Comparison of ENCODE assay signal across 32 mouse cellular contexts in the genomic region with DNA sequence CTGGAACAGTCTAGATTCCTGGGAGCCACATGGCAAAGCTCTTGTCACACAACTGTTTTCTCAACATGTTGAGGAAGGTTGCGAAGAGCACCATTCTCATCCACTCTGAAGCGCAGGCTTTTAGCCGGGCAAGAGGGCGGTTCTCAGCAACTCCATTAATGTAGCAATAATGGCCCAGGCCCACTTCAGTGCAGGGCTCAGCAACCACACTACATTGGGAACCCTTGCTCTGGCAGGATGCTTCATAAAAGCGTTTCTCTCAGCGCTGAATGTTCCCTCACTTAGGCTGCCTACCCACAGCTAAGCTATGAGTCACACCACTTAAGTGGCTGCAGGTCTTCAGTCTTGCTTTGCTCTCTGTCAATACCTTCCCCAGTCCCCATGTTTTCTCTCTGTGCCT.
DNase-seq lines count a peak whose midpoint lies in the region; ATAC-seq and TF ChIP-seq lines count a peak whose summit lies in the region.
"Had no signal": no experiment of that assay in that cellular context is flagged by ENCODE, and none has a peak within 500 bp of the region (broad histone marks: within the 10 kb centered on the region; RNA-seq: fewer than 3 reads in every experiment).

No protein-coding gene starts in this region.

- H3K4me3 ChIP-seq in left cerebral cortex, adult 2 months = no peak overlapping the region
- H3K4me3 ChIP-seq: embryonic facial prominence, embryonic 13.5 days; erythroblast, embryonic 14.5 days; heart, embryonic 13.5 days; hindbrain, embryonic 10.5 days; hindbrain, embryonic 15.5 days; kidney, embryonic 15.5 days; limb, embryonic 12.5 days; liver, embryonic 15.5 days; midbrain, embryonic 15.5 days; neural tube, embryonic 15.5 days had no signal

- DNase-seq in frontal cortex, postnatal 36 days (ENCODE audit: low spot score in 2 of 2) = peak; percentile 44 to 50
- DNase-seq in frontal cortex, postnatal 25 days (ENCODE audit: low spot score in 2 of 2) = no peak
- DNase-seq in left cerebral cortex, adult 2 months (ENCODE audit: extremely low spot score in 1 of 2, low spot score in 2 of 2) = no peak
- no peak for DNase-seq in left cerebral cortex, postnatal 4 days
- DNase-seq in 3134 (ENCODE audit: extremely low read depth, insufficient read length, low spot score) = peak; percentile 5
- peak; percentile 88 for DNase-seq in brain, adult 2 months (ENCODE audit: low read depth, low spot score)
- DNase-seq: adrenal gland, postnatal 14 days; cerebellum, adult 18-20 months; cerebellum, postnatal 10 days; gastrocnemius, postnatal 25 days; heart, adult 18-20 months; heart, postnatal 10 days; kidney, adult 11 months; kidney, postnatal 25 days; right cerebral cortex, postnatal 4 days; thymus, adult 18-20 months; thymus, postnatal 25 days had no signal

- H3K27ac ChIP-seq in left cerebral cortex, adult 2 months = peak overlapping the region; percentile 68
- H3K27ac ChIP-seq: embryonic facial prominence, embryonic 13.5 days; heart, embryonic 13.5 days; hindbrain, embryonic 10.5 days; hindbrain, embryonic 15.5 days; kidney, embryonic 15.5 days; limb, embryonic 12.5 days; liver, embryonic 15.5 days; macrophage; midbrain, embryonic 15.5 days; neural tube, embryonic 15.5 days; stomach, postnatal 0 days had no signal

- no peak for TF ChIP-seq CTCF in left cerebral cortex, adult 2 months (IDR thresholded peaks at IDR 0.05)

- intact Hi-C loops in left cerebral cortex, adult 2 months (cut with DNase I) = no loop called here
- intact Hi-C loops in left cerebral cortex, postnatal 4 days (cut with DNase I) = no loop called here

- no peak for ATAC-seq in CD4-positive, CD25-positive, alpha-beta regulatory T cell, adult 4 months
- ATAC-seq: forebrain, embryonic 16.5 days; inflammation-experienced regulatory T-cells, adult 6 months; midbrain, embryonic 15.5 days had no signal

Comparison
In these comparisons a context has a peak if more than half of its experiments do, and no peak if none do; other contexts are left out.
1. DNase-seq: peak in frontal cortex, postnatal 36 days (2 of 2), 3134 (single experiment) and brain, adult 2 months (single experiment); none in frontal cortex, postnatal 25 days (0 of 2), left cerebral cortex, adult 2 months (0 of 2) and left cerebral cortex, postnatal 4 days (single experiment).